Mouse (Mus musculus) forebrain, embryonic 16.5 days (tissue): Measurements from ENCODE around the gene Srl. TPM values are rescaled to one million over a fixed set of nuclear protein-coding genes. Genes with fewer than 3 reads are reported as not detected.

Experiments
- ATAC-seq: fragments of 200-750 bp; cut with Nextera tagmentation; 2 replicates; pipeline ENCODE4 v1.8.0; 2017; ENCODE audit warnings: mild to moderate bottlenecking, moderate library complexity
- H3K27ac ChIP-seq: fragments of 300-500 bp; sonication (generic); 2 replicates; pipeline ENCODE4 v1.5.1; 2014; ENCODE audit warnings: low read length, control low read depth
- H3K27me3 ChIP-seq: fragments of 300-500 bp; sonication (generic); replicated peaks from 2 replicates; pipeline ENCODE4 v1.6.1; 2014; ENCODE audit warnings: low read length; ENCODE audit not compliant: control insufficient read depth, insufficient read depth
- H3K36me3 ChIP-seq: fragments of 300-500 bp; sonication (generic); 2 replicates; pipeline ENCODE4 v1.6.1; 2014; ENCODE audit not compliant: control insufficient read depth, insufficient read depth
- H3K4me1 ChIP-seq: fragments of 300-500 bp; sonication (generic); replicated peaks from 2 replicates; pipeline ENCODE4 v1.6.1; 2014; ENCODE audit warnings: low read length; ENCODE audit not compliant: control insufficient read depth, insufficient read depth
- H3K4me2 ChIP-seq: fragments of 300-500 bp; sonication (generic); 2 replicates; pipeline ENCODE4 v1.6.1; 2014; ENCODE audit warnings: mild to moderate bottlenecking, low read length, control low read depth
- H3K4me3 ChIP-seq: fragments of 300-500 bp; sonication (generic); replicated peaks from 2 replicates; pipeline ENCODE4 v1.5.1; 2014; ENCODE audit warnings: mild to moderate bottlenecking, low read length, control low read depth
- H3K9ac ChIP-seq: fragments of 300-500 bp; sonication (generic); replicated peaks from 2 replicates; pipeline ENCODE4 v1.6.1; 2014; ENCODE audit warnings: low read depth, low read length, control low read depth
- H3K9me3 ChIP-seq: fragments of 300-500 bp; sonication (generic); 2 replicates; pipeline ENCODE4 v1.6.1; 2016; ENCODE audit warnings: low read length; ENCODE audit not compliant: control insufficient read depth
- WGBS: fragments of 180-500 bp; shearing (Covaris S2); extraction: QIAGEN DNeasy Blood & Tissue Kit; methylation state at CpG from one replicate; pipeline ENCODE4 v1.1.7; 2014; 5-methylcytosine and 5-hydroxymethylcytosine counted together
- polyA plus RNA-seq: library from polyadenylated mRNA; unstranded; fragments of >200 nt; fragmentation: Nextera tagmentation; extraction: Ambion mirVana; gene quantifications from 2 replicates; pipeline ENCODE4 v1.2.1, GENCODE M21; 2015

The Srl gene
- polyA plus RNA-seq, 1 experiment from 2014 or later = 45.2 TPM

DNA sequence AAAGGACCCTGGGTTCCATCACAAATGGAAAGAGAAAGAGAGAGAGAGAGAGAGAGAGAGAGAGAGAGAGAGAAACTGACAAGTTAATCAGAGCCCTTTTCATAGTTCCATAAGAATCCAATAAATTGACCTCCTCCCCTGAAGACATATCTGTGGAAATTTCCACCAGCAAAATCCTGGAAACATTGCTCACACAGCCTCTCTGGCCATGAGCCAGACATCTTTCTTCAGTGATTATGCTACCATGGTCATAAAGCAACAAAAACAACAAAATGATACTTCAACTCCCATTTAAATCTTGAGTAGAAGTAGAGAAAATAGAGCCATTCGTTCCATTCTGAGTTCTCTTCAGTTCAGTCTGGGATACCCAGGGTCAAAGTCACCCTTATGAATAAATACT, 97.2 kb downstream of the Srl start:
- Histone ChIP-seq H3K9ac (no peak overlapping the region), H3K4me2 (no peak overlapping the region)

GRCm38 (mm10) chr16:4439302-4440066, 102.1 kb downstream of the Srl start:
- no peak overlapping the region for H3K4me3 ChIP-seq
- H3K27me3 ChIP-seq = no peaks in the 10 kb centered on the region
- no peak for ATAC-seq
- no peak overlapping the region for H3K4me2 ChIP-seq
- no peaks in the 10 kb centered on the region for H3K36me3 ChIP-seq
- no peak overlapping the region for H3K9ac ChIP-seq
- H3K27ac ChIP-seq = no peak overlapping the region
- WGBS = 77% methylated on average over 10 of the region's 10 CpGs
- no peaks in the 10 kb centered on the region for H3K9me3 ChIP-seq
- no peaks in the 10 kb centered on the region for H3K4me1 ChIP-seq

More for the DNA sequence above, 97.2 kb downstream of the Srl start:
- 79% methylated on average over 1 of the region's 1 CpGs for WGBS
- Histone ChIP-seq H3K36me3 (no peaks in the 10 kb centered on the region), H3K27me3 (no peaks in the 10 kb centered on the region), H3K4me1 (no peaks in the 10 kb centered on the region), H3K4me3 (no peak overlapping the region), H3K9me3 (no peaks in the 10 kb centered on the region), H3K27ac (no peak overlapping the region)
- ATAC-seq = no peak

GRCm38 (mm10) chr16:4436738-4437137, 104.9 kb downstream of the Srl start:
- Histone ChIP-seq H3K36me3 (no peaks in the 10 kb centered on the region), H3K27ac (no peak overlapping the region), H3K27me3 (no peaks in the 10 kb centered on the region), H3K4me1 (no peaks in the 10 kb centered on the region), H3K4me3 (no peak overlapping the region), H3K9me3 (no peaks in the 10 kb centered on the region), H3K4me2 (no peak overlapping the region), H3K9ac (no peak overlapping the region)
- ATAC-seq = no peak
- WGBS = 82% methylated on average over 4 of the region's 4 CpGs

DNA sequence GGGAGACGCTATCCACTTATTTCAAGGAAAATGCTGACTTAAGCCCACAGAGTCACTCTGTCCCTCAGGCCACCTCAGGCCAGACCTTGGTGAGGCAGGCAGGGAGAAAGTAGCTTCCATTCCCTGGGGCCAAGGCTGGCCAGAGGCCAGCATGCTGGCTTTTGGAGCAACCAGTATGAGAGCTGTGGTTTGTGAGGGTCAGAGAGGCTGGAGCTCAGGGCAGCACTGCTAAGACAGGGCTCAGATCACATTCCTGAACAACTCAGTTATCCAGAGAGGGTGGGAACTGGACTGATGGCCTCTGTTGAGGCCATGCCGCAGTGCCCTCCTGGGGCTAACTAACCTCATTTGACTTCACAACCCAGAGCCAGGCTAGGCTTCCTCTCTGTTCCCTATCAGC, 106.2 kb downstream of the Srl start:
- H3K36me3 ChIP-seq = no peaks in the 10 kb centered on the region
- no peak for ATAC-seq
- WGBS = 98% methylated on average over 2 of the region's 2 CpGs

GRCm38 (mm10) chr16:4431841-4432240, 109.8 kb downstream of the Srl start:
- 82% methylated on average over 4 of the region's 4 CpGs for WGBS
- no peak for ATAC-seq

More for the DNA sequence above, 106.2 kb downstream of the Srl start:
- Histone ChIP-seq H3K4me1 (no peaks in the 10 kb centered on the region), H3K9ac (no peak overlapping the region), H3K9me3 (no peaks in the 10 kb centered on the region), H3K4me3 (no peak overlapping the region), H3K4me2 (no peak overlapping the region), H3K27me3 (no peaks in the 10 kb centered on the region), H3K27ac (no peak overlapping the region)

GRCm38 (mm10) chr16:4431013-4431412, 110.6 kb downstream of the Srl start:
- H3K4me1 ChIP-seq = no peaks in the 10 kb centered on the region
- H3K36me3 ChIP-seq = no peaks in the 10 kb centered on the region
- H3K9ac ChIP-seq = no peak overlapping the region
- H3K4me3 ChIP-seq = no peak overlapping the region
- no peak for ATAC-seq
- no peaks in the 10 kb centered on the region for H3K9me3 ChIP-seq
- no peak overlapping the region for H3K27ac ChIP-seq
- WGBS = 78% methylated on average over 3 of the region's 3 CpGs
- no peak overlapping the region for H3K4me2 ChIP-seq
- H3K27me3 ChIP-seq = no peaks in the 10 kb centered on the region

More at GRCm38 (mm10) chr16:4431841-4432240, 109.8 kb downstream of the Srl start:
- Histone ChIP-seq H3K36me3 (no peaks in the 10 kb centered on the region), H3K4me2 (no peak overlapping the region), H3K9me3 (no peaks in the 10 kb centered on the region), H3K4me1 (no peaks in the 10 kb centered on the region), H3K27me3 (no peaks in the 10 kb centered on the region), H3K4me3 (no peak overlapping the region), H3K9ac (no peak overlapping the region), H3K27ac (no peak overlapping the region)

GRCm38 (mm10) chr16:4430232-4430631, 111.4 kb downstream of the Srl start:
- Histone ChIP-seq H3K27me3 (no peaks in the 10 kb centered on the region), H3K36me3 (no peaks in the 10 kb centered on the region), H3K4me3 (no peak overlapping the region), H3K9me3 (no peaks in the 10 kb centered on the region), H3K27ac (no peak overlapping the region), H3K4me2 (no peak overlapping the region), H3K9ac (no peak overlapping the region), H3K4me1 (no peaks in the 10 kb centered on the region)
- 81% methylated on average over 5 of the region's 5 CpGs for WGBS
- no peak for ATAC-seq

Other genes with a start within 250 kb of the Srl start
- gene Adcy9, start 121.3 kb downstream of the Srl start, polyA plus RNA-seq = 2.5 and 2.8 TPM in 2 replicates
- gene Tfap4, start 18.0 kb upstream of the Srl start, polyA plus RNA-seq = 13.2 and 14.9 TPM in 2 replicates
- gene Glis2, start 52.9 kb upstream of the Srl start, polyA plus RNA-seq = 10.8 and 12.1 TPM in 2 replicates
- 132 and 157 TPM in 2 replicates for gene Pam16, start 83.2 kb upstream of the Srl start, polyA plus RNA-seq
- 3.2 and 4.3 TPM in 2 replicates for gene Vasn, start 98.1 kb upstream of the Srl start, polyA plus RNA-seq
- 60.3 and 61.9 TPM in 2 replicates for gene Dnaja3, start 98.2 kb upstream of the Srl start, polyA plus RNA-seq
- gene Coro7, start 138.0 kb upstream of the Srl start, polyA plus RNA-seq = 25.4 and 32.6 TPM in 2 replicates
- 88.8 and 94.4 TPM in 2 replicates for gene Nmral1, start 177.5 kb upstream of the Srl start, polyA plus RNA-seq
- gene Hmox2, start 184.5 kb upstream of the Srl start, polyA plus RNA-seq = 83.1 and 99.5 TPM in 2 replicates
- 107 and 119 TPM in 2 replicates for gene Cdip1, start 248.5 kb upstream of the Srl start, polyA plus RNA-seq